ENCODE assay signal across 16 mouse cellular contexts in the genomic region with DNA sequence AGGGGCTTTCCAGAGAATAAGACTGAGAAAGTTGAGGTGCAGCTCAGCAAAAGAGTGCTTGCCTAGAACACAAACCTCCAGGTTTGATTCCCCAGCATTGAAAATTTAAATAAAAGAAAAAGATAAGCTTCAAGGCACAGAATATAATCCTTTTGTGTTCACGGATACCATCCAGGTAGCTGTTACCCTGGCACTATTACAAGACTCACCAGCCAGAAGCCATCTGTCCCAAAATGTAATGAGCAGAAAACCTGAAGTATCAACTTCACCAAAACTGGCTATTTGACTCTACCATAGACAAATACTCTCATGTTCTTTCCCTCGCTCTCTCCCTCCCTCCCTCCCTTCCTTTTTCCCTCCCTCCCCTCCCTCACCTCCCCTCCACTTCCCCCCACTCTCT.
"Had no signal": no experiment of that assay in that cellular context is flagged by ENCODE, and none has a peak within 500 bp of the region (broad histone marks: within the 10 kb centered on the region; RNA-seq: fewer than 3 reads in every experiment).

No protein-coding gene starts in this region.

- H3K9me3 ChIP-seq: liver, embryonic 13.5 days; midbrain, embryonic 12.5 days; midbrain, embryonic 15.5 days; neural tube, embryonic 12.5 days; neural tube, embryonic 15.5 days had no signal

- H3K4me3 ChIP-seq: layer of hippocampus, adult 2 months; left cerebral cortex, adult 2 months; liver, embryonic 13.5 days; midbrain, embryonic 12.5 days; midbrain, embryonic 15.5 days; neural tube, embryonic 12.5 days; neural tube, embryonic 15.5 days had no signal

- H3K27ac ChIP-seq: kidney, postnatal 0 days; layer of hippocampus, adult 2 months; left cerebral cortex, adult 2 months; liver, embryonic 13.5 days; macrophage; midbrain, embryonic 12.5 days; midbrain, embryonic 15.5 days; neural tube, embryonic 12.5 days; neural tube, embryonic 15.5 days had no signal

- H3K4me1 ChIP-seq: liver, embryonic 13.5 days; neural tube, embryonic 12.5 days had no signal

- DNase-seq: kidney, adult 9 months; kidney, postnatal 25 days; layer of hippocampus, adult 9-11 months; liver, embryonic 13.5 days; lung, embryonic 14.5 days; right cerebral cortex, postnatal 25 days; thymus, postnatal 25 days had no signal

- H3K36me3 ChIP-seq: liver, embryonic 13.5 days; midbrain, embryonic 12.5 days; midbrain, embryonic 15.5 days; neural tube, embryonic 12.5 days; neural tube, embryonic 15.5 days had no signal

- H3K27me3 ChIP-seq: liver, embryonic 13.5 days; midbrain, embryonic 12.5 days; midbrain, embryonic 15.5 days; neural tube, embryonic 12.5 days; neural tube, embryonic 15.5 days had no signal

- H3K9ac ChIP-seq: liver, embryonic 13.5 days; lung, embryonic 14.5 days; midbrain, embryonic 12.5 days; midbrain, embryonic 15.5 days; neural tube, embryonic 12.5 days; neural tube, embryonic 15.5 days had no signal

- H3K4me2 ChIP-seq: liver, embryonic 13.5 days; lung, embryonic 14.5 days; midbrain, embryonic 12.5 days; midbrain, embryonic 15.5 days; neural tube, embryonic 12.5 days; neural tube, embryonic 15.5 days had no signal

- ATAC-seq: lung, postnatal 0 days; midbrain, embryonic 15.5 days had no signal
